Mouse (Mus musculus): ENCODE measurements at regions not wholly inside any gene's neighbourhood (a gene's known extent, or its start where the extent isn't known, plus 50 kb on each side); places are given as distances from the start of the nearest gene placed in this dataset.

DNA sequence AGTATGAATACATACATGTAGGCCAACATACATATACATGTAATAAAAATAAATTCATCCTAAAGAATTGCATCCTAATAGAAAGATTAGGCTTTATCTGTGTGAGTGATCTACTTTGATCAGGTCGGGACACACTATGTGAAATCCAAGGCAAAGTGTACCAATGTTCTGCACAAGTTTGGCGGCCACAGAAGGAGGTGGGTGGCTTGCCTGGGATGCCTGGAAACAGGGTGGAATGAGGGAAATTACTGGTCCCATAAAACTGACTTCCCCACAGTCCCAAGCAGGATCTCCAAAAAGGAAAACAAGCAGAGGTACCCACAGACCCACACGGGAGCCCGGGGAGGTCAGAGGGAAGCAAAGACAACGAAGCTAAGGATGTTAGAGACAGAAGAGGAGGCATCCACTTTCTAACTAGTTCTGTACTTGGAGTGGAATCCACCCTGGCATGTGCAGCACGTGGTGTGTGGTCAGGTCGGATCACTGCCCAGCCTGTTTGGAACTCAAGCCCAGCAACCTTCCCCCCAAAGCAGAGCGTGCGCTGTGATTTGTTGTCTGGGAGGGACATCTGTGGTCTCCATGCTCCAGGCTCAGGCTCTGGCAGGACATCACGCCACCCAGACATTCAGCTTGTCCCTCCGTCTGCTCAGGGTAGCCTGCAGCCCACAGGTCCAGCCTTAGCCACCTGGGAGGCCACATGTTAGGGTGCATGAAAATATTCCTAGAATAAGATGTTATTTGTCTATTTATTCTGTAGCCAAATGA, 615.3 kb upstream of the 3110018I06Rik start:
- no peak for ATAC-seq
- Histone ChIP-seq H3K4me2 (no peak overlapping the region), H3K27ac (no peak overlapping the region), H3K27me3 (no peaks in the 10 kb centered on the region), H3K9ac (no peak overlapping the region), H3K36me3 (ENCODE audit: poor library complexity, severe bottlenecking) (no peaks in the 10 kb centered on the region), H3K9me3 (replicated peaks) (no peaks in the 10 kb centered on the region), H3K4me1 (no peaks in the 10 kb centered on the region), H3K4me3 (no peak overlapping the region)
- WGBS: 91% methylated on average over 11 of the region's 11 CpGs

- Histone ChIP-seq H3K4me2 (no peak overlapping the region), H3K27me3 (no peaks in the 10 kb centered on the region), H3K27ac (no peak overlapping the region), H3K4me3 (no peak overlapping the region), H3K9ac (no peak overlapping the region), H3K36me3 (ENCODE audit: poor library complexity, severe bottlenecking) (no peaks in the 10 kb centered on the region), H3K4me1 (0 out of 2 replicates have a peak, but pooled peaks cover 3% of the 10 kb centered on the region), H3K9me3 (replicated peaks) (no peaks in the 10 kb centered on the region)
- ATAC-seq: no peak
- WGBS: 92% methylated on average over 6 of the region's 6 CpGs
Observed at GRCm38 (mm10) chr12:106890319-106890718, 598.1 kb upstream of the 3110018I06Rik start.

DNA sequence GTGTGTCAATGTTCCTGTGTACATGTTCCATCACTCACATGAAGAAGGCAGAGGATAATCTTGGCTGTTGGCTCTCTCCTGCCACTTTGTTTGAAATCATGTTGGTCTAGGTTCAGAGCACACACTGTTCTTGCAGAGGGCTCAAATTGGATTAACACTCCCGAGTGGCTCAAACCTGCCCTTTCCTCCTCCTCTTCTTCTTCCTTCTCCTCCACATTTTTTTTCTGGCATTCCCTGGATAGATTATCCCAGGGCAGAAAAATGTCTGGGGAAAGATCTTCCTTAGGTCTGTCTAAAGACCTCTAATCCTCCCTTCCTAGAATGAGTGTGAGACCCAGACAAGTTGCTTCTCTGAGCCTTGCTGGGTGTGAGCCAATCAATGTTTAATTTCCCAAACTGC, 594.4 kb upstream of the 3110018I06Rik start:
- Histone ChIP-seq H3K4me1 (0 out of 2 replicates have a peak, but pooled peaks cover 3% of the 10 kb centered on the region), H3K9ac (no peak overlapping the region), H3K27me3 (no peaks in the 10 kb centered on the region), H3K4me2 (no peak overlapping the region), H3K36me3 (ENCODE audit: poor library complexity, severe bottlenecking) (no peaks in the 10 kb centered on the region), H3K9me3 (replicated peaks) (no peaks in the 10 kb centered on the region), H3K4me3 (no peak overlapping the region), H3K27ac (no peak overlapping the region)
- WGBS: 33% methylated on average over 1 of the region's 1 CpGs
- no peak for ATAC-seq

- no peak for ATAC-seq
- no peak overlapping the region for H3K9ac ChIP-seq
- no peaks in the 10 kb centered on the region for H3K9me3 ChIP-seq (replicated peaks)
- 80% methylated on average over 5 of the region's 5 CpGs for WGBS
- H3K4me3 ChIP-seq: no peak overlapping the region
- H3K4me2 ChIP-seq: no peak overlapping the region
- H3K27me3 ChIP-seq: no peaks in the 10 kb centered on the region
- peaks cover 9% of the 10 kb centered on the region for H3K4me1 ChIP-seq
- no peak overlapping the region for H3K27ac ChIP-seq
- H3K36me3 ChIP-seq (ENCODE audit: poor library complexity, severe bottlenecking): no peaks in the 10 kb centered on the region
Observed at GRCm38 (mm10) chr12:106904202-106904601, 584.2 kb upstream of the 3110018I06Rik start.

DNA sequence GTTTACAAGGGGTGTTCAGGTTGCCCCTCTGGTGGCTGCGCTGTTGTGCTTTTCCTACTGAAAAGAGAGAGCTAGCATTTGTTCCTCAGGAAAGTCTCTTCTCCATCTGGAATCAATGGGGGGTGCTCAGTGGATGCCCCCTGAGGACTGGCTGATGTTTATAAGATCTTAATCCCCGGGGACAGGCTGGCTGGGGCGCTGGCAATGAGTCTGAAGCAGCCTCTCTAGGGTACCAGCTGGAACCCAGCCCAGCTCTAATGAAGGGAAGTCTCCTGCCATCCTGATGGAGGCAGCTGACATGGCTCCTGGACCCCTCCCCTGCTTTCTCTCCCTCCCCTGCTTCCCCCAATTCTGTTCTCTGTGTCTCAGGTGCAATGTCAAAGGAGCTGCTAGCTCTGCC, 575.6 kb upstream of the 3110018I06Rik start:
- H3K4me2 ChIP-seq: no peak overlapping the region
- 0 out of 2 replicates have a peak, but pooled peaks have one; percentile 45 for ATAC-seq
- peaks cover 9% of the 10 kb centered on the region for H3K4me1 ChIP-seq
- 35% methylated on average over 3 of the region's 3 CpGs for WGBS
- peak overlapping the region; percentile 4; the same call in 1 of the 2 replicates for H3K27ac ChIP-seq
- H3K9ac ChIP-seq: no peak overlapping the region
- H3K4me3 ChIP-seq: no peak overlapping the region
- no peaks in the 10 kb centered on the region for H3K27me3 ChIP-seq
- H3K36me3 ChIP-seq (ENCODE audit: poor library complexity, severe bottlenecking): no peaks in the 10 kb centered on the region
- H3K9me3 ChIP-seq (replicated peaks): no peaks in the 10 kb centered on the region

DNA sequence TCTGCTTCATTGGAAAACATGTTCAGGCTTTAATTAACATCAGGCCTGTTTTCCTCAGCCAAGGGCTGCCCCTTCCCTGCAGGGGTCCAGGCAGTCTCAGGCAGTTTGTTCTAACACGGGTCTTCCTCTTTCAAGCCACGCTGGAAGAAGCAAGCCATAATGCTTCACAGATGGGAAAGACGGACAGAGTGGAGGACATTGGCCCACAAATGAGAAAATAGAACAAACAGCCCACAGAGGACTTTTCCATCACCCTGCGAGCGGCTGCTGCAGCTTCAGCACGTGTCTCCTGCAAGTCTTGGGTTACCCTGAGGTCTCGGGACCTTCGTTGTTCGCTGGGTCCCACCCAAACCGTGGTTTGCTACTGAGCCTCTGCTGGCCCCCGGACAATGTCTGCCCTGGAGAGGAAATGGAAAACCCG, 565.9 kb upstream of the 3110018I06Rik start:
- Histone ChIP-seq H3K4me3 (no peak overlapping the region), H3K9me3 (replicated peaks) (no peaks in the 10 kb centered on the region), H3K27me3 (no peaks in the 10 kb centered on the region), H3K4me1 (peaks cover 16% of the 10 kb centered on the region), H3K4me2 (no peak overlapping the region), H3K27ac (no peak overlapping the region), H3K9ac (no peak overlapping the region), H3K36me3 (ENCODE audit: poor library complexity, severe bottlenecking) (no peaks in the 10 kb centered on the region)
- WGBS: 71% methylated on average over 12 of the region's 12 CpGs
- ATAC-seq: no peak

- Histone ChIP-seq H3K4me1 (peaks cover 18% of the 10 kb centered on the region), H3K4me2 (no peak overlapping the region), H3K27me3 (no peaks in the 10 kb centered on the region), H3K36me3 (ENCODE audit: poor library complexity, severe bottlenecking) (no peaks in the 10 kb centered on the region), H3K4me3 (no peak overlapping the region), H3K27ac (no peak overlapping the region), H3K9ac (no peak overlapping the region), H3K9me3 (replicated peaks) (no peaks in the 10 kb centered on the region)
- no peak for ATAC-seq
- 47% methylated on average over 5 of the region's 5 CpGs for WGBS
Observed at GRCm38 (mm10) chr12:106928389-106928788, 560.0 kb upstream of the 3110018I06Rik start.

GRCm38 (mm10) chr12:106929161-106929560, 559.3 kb upstream of the 3110018I06Rik start:
- ATAC-seq: no peak
- peaks cover 15% of the 10 kb centered on the region for H3K4me1 ChIP-seq
- no peak overlapping the region for H3K4me2 ChIP-seq
- no peak overlapping the region for H3K9ac ChIP-seq
- no peak overlapping the region for H3K27ac ChIP-seq
- WGBS: 85% methylated on average over 13 of the region's 13 CpGs
- H3K4me3 ChIP-seq: no peak overlapping the region
- no peaks in the 10 kb centered on the region for H3K27me3 ChIP-seq
- no peaks in the 10 kb centered on the region for H3K9me3 ChIP-seq (replicated peaks)
- no peaks in the 10 kb centered on the region for H3K36me3 ChIP-seq (ENCODE audit: poor library complexity, severe bottlenecking)

DNA sequence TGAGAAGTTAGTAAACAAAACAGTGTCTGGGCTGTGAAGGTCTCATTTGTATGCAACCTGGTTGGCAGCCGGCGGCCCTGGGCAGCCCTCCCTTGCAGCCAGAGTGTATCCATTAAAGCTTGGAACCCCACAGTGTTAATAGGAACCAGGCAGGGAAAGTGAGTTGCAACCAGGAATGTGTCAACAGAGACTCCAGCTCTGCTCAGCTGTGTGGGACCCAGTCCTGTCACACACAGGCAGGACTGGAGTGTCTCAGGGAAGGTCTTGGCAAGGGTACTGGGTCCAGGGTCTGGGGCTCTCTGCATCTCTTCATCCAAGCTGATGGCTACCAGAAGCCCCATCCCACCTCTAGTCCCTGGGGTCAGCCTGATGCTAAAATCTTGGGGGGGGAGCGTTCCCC, 556.8 kb upstream of the 3110018I06Rik start:
- no peaks in the 10 kb centered on the region for H3K9me3 ChIP-seq (replicated peaks)
- WGBS: 61% methylated on average over 3 of the region's 3 CpGs
- H3K27me3 ChIP-seq: no peaks in the 10 kb centered on the region
- peaks cover 15% of the 10 kb centered on the region for H3K4me1 ChIP-seq
- H3K4me3 ChIP-seq: no peak overlapping the region
- ATAC-seq: no peak
- no peak overlapping the region for H3K27ac ChIP-seq
- no peak overlapping the region for H3K9ac ChIP-seq
- no peaks in the 10 kb centered on the region for H3K36me3 ChIP-seq (ENCODE audit: poor library complexity, severe bottlenecking)
- no peak overlapping the region for H3K4me2 ChIP-seq

DNA sequence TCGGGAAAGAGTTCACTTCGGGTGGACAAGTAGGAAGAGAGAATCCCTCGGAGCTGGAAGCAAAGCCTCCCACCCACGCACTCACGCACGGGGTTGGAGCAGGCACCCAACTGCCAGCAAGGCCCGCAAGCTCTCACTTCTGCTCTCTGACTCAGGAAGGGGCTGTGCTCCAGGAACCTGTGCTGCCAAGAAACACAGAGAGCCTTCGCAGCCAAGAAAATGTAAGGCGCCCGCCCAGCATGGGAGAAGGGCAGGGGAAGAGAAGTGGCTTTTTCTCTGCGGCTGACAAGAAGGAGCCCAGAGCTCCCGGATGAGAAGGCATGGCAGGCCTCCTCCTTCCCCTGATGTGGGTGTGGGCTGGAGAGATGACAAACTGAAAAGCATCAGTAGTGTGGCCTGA, 549.1 kb upstream of the 3110018I06Rik start:
- WGBS: 69% methylated on average over 12 of the region's 12 CpGs
- Histone ChIP-seq H3K4me2 (no peak overlapping the region), H3K36me3 (ENCODE audit: poor library complexity, severe bottlenecking) (no peaks in the 10 kb centered on the region), H3K27me3 (no peaks in the 10 kb centered on the region), H3K27ac (no peak overlapping the region), H3K9ac (no peak overlapping the region), H3K9me3 (replicated peaks) (no peaks in the 10 kb centered on the region), H3K4me3 (no peak overlapping the region), H3K4me1 (peaks cover 15% of the 10 kb centered on the region)
- peak; percentile 41; the same call in 1 of the 2 replicates for ATAC-seq

DNA sequence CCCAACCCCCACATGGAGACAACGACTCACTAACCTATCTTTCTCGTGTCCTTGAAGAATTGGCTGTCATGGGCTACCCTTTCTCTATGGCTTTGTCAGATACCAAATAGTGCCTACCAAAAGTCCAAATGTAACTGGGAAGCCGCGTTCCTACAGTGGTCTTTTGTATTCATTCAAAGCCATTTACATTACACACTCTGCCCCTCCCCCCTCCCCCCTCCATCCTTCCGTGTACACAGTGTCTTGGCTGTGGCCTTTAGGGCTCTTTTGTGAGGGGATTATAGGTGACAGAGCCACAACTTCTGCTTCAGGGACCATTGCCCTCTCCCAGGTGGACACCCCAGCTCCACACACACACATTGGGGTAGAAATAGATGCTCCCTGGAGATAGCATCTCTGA, 544.6 kb upstream of the 3110018I06Rik start:
- Histone ChIP-seq H3K4me1 (peaks cover 16% of the 10 kb centered on the region), H3K36me3 (ENCODE audit: poor library complexity, severe bottlenecking) (no peaks in the 10 kb centered on the region), H3K27ac (no peak overlapping the region), H3K4me2 (no peak overlapping the region), H3K9me3 (replicated peaks) (no peaks in the 10 kb centered on the region), H3K27me3 (no peaks in the 10 kb centered on the region), H3K9ac (no peak overlapping the region), H3K4me3 (no peak overlapping the region)
- peak; percentile 45; the same call in 1 of the 2 replicates for ATAC-seq
- 4% methylated on average over 5 of the region's 5 CpGs for WGBS

- 69% methylated on average over 11 of the region's 11 CpGs for WGBS
- Histone ChIP-seq H3K4me2 (no peak overlapping the region), H3K36me3 (ENCODE audit: poor library complexity, severe bottlenecking) (no peaks in the 10 kb centered on the region), H3K4me3 (no peak overlapping the region), H3K4me1 (peaks cover 46% of the 10 kb centered on the region), H3K27ac (peak overlapping the region; percentile 41; the same call in 1 of the 2 replicates), H3K27me3 (no peaks in the 10 kb centered on the region), H3K9ac (no peak overlapping the region), H3K9me3 (replicated peaks) (no peaks in the 10 kb centered on the region)
- ATAC-seq: no peak
Observed at GRCm38 (mm10) chr12:106952621-106953020, 535.8 kb upstream of the 3110018I06Rik start.

DNA sequence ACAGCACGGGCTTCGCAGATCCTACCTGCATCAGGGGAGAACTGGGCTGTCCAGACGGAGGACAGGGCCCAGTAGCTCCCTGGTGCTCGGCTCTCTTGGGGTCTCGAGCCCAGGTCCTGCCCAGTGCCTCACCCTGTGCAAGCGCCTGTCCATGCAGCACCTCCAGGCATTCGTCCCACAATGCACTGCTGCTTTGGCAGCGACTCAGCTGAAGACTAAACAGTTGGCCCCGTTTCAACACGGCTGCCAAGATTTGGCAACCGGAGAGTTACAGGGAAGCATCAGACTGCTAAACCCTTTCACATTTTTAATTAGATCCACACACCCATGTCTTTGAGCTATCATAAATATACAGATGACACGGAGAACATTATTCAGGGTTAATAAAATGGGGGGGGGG, 532.7 kb upstream of the 3110018I06Rik start:
- ATAC-seq: peak; percentile 89
- H3K4me1 ChIP-seq: peaks cover 46% of the 10 kb centered on the region
- whole genome bisulfite sequencing: 44% methylated on average over 12 of the region's 12 CpGs
- no peaks in the 10 kb centered on the region for H3K36me3 ChIP-seq (ENCODE audit: poor library complexity, severe bottlenecking)
- no peaks in the 10 kb centered on the region for H3K27me3 ChIP-seq
- no peak overlapping the region for H3K9ac ChIP-seq
- H3K9me3 ChIP-seq (replicated peaks): no peaks in the 10 kb centered on the region
- no peak overlapping the region for H3K4me2 ChIP-seq
- peak overlapping the region; percentile 83 for H3K27ac ChIP-seq
- H3K4me3 ChIP-seq: no peak overlapping the region
